Mouse (Mus musculus) midbrain, postnatal 0 days (tissue): Measurements from ENCODE around the gene A830031A19Rik. TPM values are rescaled to one million over a fixed set of nuclear protein-coding genes. Genes with fewer than 3 reads are reported as not detected.

Experiments
- ATAC-seq: fragments of 200-750 bp; cut with Nextera tagmentation; 2 replicates; pipeline ENCODE4 v1.8.0; 2017; ENCODE audit warnings: moderate number of reproducible peaks, mild to moderate bottlenecking, moderate TSS enrichment, moderate library complexity; ENCODE audit not compliant: low FRiP score
- DNase-seq: peaks from one replicate; pipeline ENCODE4 v3.0.0-alpha.2; 2015; ENCODE audit warnings: low spot score
- H3K27ac ChIP-seq: fragments of 300-500 bp; sonication (generic); 2 replicates; pipeline ENCODE4 v1.5.1; 2014; ENCODE audit warnings: low read depth, mild to moderate bottlenecking, low read length, mixed read lengths
- H3K27me3 ChIP-seq: fragments of 300-500 bp; sonication (generic); 2 replicates; pipeline ENCODE4 v1.6.1; 2014; ENCODE audit warnings: low read length, control low read depth, mixed read lengths; ENCODE audit not compliant: insufficient read depth
- H3K36me3 ChIP-seq: fragments of 300-500 bp; sonication (generic); 2 replicates; pipeline ENCODE4 v1.6.1; 2014; ENCODE audit warnings: low read length, control low read depth, mixed read lengths; ENCODE audit not compliant: insufficient read depth
- H3K4me1 ChIP-seq: fragments of 300-500 bp; sonication (generic); 2 replicates; pipeline ENCODE4 v1.6.1; 2014; ENCODE audit warnings: mild to moderate bottlenecking, control low read depth, antibody characterized with exemption, low read length, mixed read lengths; ENCODE audit not compliant: insufficient read depth
- H3K4me2 ChIP-seq: fragments of 300-500 bp; sonication (generic); 2 replicates; pipeline ENCODE4 v1.6.1; 2014; ENCODE audit warnings: low read depth, mild to moderate bottlenecking, low read length, mixed read lengths; ENCODE audit not compliant: poor library complexity, severe bottlenecking
- H3K4me3 ChIP-seq: fragments of 300-500 bp; sonication (generic); 2 replicates; pipeline ENCODE4 v1.5.1; 2014; ENCODE audit warnings: low read depth, mild to moderate bottlenecking, low read length, moderate library complexity
- H3K9ac ChIP-seq: fragments of 300-500 bp; sonication (generic); replicated peaks from 2 replicates; pipeline ENCODE4 v1.6.1; 2014; ENCODE audit warnings: mild to moderate bottlenecking, low read length, moderate library complexity, mixed read lengths; ENCODE audit not compliant: poor library complexity, severe bottlenecking
- H3K9me3 ChIP-seq: fragments of 300-500 bp; sonication (generic); 2 replicates; pipeline ENCODE4 v1.6.1; 2016; ENCODE audit warnings: low read length, control low read depth
- CTCF ChIP-seq: IDR thresholded peaks from 2 replicates; pipeline ENCODE4 v1.5.1; 2016; ENCODE audit warnings: antibody characterized with exemption, mild to moderate bottlenecking
- WGBS: fragments of 180-500 bp; shearing (Covaris S2); extraction: QIAGEN DNeasy Blood & Tissue Kit; methylation state at CpG from one replicate; pipeline ENCODE4 v1.1.7; 2014; 5-methylcytosine and 5-hydroxymethylcytosine counted together
- polyA plus RNA-seq: library from polyadenylated mRNA; unstranded; fragments of >200 nt; fragmentation: Nextera tagmentation; extraction: Ambion mirVana; gene quantifications from 2 replicates; pipeline ENCODE4 v1.2.1, GENCODE M21; 2015
- total RNA-seq: library from RNA; depleted of rRNA; stranded (reverse); fragments of >200 nt; gene quantifications from 2 replicates; pipeline ENCODE4 v1.2.3, GENCODE M21; 2014

The A830031A19Rik gene
- total and polyA plus RNA-seq, 2 experiments from 2014 or later = not detected

DNA sequence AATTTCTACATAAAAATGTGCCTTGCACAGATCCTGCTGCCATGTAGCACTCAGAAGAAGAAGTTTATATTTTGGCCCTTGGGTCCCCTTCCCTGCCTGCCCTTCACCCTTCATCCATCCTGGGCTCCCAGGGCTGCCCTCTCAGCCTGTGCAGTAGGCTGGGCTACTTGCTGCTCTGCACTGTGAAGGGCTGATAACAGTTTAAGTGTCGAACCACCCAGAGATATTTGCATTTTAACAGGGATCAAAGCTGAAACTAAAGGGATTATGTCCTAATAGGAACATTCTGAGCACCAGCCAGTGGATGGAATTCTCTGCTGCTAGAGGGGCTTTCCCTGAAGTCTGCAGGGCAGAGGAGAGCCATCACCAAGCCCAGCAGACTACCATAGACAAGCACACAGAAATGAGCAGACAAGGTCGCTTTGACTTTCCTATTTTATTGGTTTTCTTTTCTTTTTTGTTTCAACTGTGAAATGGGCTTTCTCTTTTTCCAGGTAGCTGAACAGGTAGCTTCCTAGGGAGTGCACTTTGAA is 58.1 kb downstream of the A830031A19Rik start:
- peaks cover 3% of the 10 kb centered on the region; the same call in 1 of the 2 replicates for H3K4me1 ChIP-seq
- no peak overlapping the region for H3K4me2 ChIP-seq
- no peak for TF ChIP-seq CTCF
- H3K27ac ChIP-seq = no peak overlapping the region
- H3K4me3 ChIP-seq = no peak overlapping the region
- WGBS = 14% methylated on average over 2 of the region's 2 CpGs
- ATAC-seq (0 out of 2 replicates have a peak, but pooled peaks have one; percentile 44), DNase-seq (no peak)
- no peaks in the 10 kb centered on the region for H3K36me3 ChIP-seq
- no peak overlapping the region for H3K9ac ChIP-seq
- H3K9me3 ChIP-seq = no peaks in the 10 kb centered on the region
- no peaks in the 10 kb centered on the region; the same call in 1 of the 2 replicates for H3K27me3 ChIP-seq

DNA sequence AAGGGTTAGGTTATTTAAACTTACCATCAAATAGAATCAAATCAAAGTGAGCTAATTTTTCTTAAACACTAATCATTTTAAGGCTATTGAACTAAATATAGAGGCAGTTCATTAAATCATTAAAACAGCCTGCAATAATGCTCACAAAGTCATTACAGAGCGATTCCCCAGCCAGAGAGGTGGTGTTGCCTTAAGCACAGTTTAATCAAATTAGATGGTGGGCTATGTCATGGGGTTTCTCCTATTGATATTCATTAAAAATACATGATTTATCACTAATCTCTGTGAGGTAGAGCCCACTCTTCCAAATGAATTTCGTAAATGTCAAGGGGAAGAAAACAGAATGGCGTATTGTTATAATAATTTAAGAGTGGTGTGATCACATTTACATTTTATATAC is 58.8 kb downstream of the A830031A19Rik start:
- H3K4me2 ChIP-seq = no peak overlapping the region
- H3K4me3 ChIP-seq = no peak overlapping the region
- TF ChIP-seq CTCF = no peak
- no peaks in the 10 kb centered on the region for H3K36me3 ChIP-seq
- H3K9ac ChIP-seq = no peak overlapping the region
- peaks cover 3% of the 10 kb centered on the region; the same call in 1 of the 2 replicates for H3K4me1 ChIP-seq
- WGBS = 47% methylated on average over 3 of the region's 3 CpGs
- H3K27me3 ChIP-seq = no peaks in the 10 kb centered on the region; the same call in 1 of the 2 replicates
- no peaks in the 10 kb centered on the region for H3K9me3 ChIP-seq
- H3K27ac ChIP-seq = no peak overlapping the region
- ATAC-seq (no peak), DNase-seq (peak; percentile 19)

DNA sequence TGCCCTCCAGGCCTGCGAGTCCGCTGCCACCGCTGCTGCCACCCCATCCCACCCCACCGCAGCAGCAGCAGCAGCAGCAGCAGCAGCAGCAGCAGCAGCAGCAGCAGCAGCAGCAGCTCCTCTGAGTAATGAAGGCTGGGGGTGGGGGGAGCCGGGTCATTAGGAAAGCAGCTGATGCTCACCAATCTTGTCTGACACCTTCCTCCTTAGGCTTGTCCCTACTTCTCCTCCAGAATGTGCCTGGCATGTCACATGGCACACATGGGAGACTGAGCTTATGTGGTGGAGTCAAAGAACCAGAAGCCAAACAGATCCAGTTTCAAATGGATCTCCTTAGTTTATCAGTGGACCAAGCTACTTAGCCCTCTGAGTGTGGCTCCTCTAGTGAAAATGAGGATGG is 60.2 kb downstream of the A830031A19Rik start:
- no peak overlapping the region for H3K27ac ChIP-seq
- DNase-seq (no peak), ATAC-seq (no peak)
- no peak overlapping the region for H3K4me2 ChIP-seq
- 70% methylated on average over 5 of the region's 5 CpGs for WGBS
- H3K27me3 ChIP-seq = no peaks in the 10 kb centered on the region
- H3K4me1 ChIP-seq = peaks cover 3% of the 10 kb centered on the region; the same call in 1 of the 2 replicates
- no peak overlapping the region for H3K9ac ChIP-seq
- no peaks in the 10 kb centered on the region for H3K36me3 ChIP-seq
- no peak for TF ChIP-seq CTCF
- H3K9me3 ChIP-seq = no peaks in the 10 kb centered on the region
- H3K4me3 ChIP-seq = no peak overlapping the region

DNA sequence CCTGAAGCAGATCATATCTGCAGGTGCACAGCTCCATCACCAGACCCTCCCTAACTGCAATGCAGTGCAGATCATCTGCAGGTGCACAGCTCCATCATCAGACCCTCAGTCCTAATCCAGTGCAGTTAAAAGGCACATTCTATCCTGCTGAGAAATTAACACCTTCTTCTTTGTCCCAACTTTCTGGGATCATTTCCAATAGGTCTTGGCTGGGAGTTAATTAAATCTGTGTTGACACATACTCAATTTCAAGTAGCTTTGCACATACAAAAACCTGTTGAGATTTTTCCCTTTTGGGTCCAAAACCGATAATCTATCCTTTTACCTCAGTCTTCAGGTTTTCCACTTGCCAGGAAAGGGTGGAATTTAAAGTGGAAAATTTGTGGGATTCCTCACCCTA is 62.6 kb downstream of the A830031A19Rik start:
- Histone ChIP-seq H3K36me3 (no peaks in the 10 kb centered on the region), H3K27me3 (no peaks in the 10 kb centered on the region), H3K9ac (no peak overlapping the region), H3K4me1 (peaks cover 3% of the 10 kb centered on the region; the same call in 1 of the 2 replicates), H3K4me2 (no peak overlapping the region), H3K27ac (no peak overlapping the region), H3K4me3 (no peak overlapping the region), H3K9me3 (no peaks in the 10 kb centered on the region)
- no peak for DNase-seq
- no peak for ATAC-seq
- TF ChIP-seq CTCF = no peak
- 68% methylated on average over 1 of the region's 1 CpGs for WGBS

DNA sequence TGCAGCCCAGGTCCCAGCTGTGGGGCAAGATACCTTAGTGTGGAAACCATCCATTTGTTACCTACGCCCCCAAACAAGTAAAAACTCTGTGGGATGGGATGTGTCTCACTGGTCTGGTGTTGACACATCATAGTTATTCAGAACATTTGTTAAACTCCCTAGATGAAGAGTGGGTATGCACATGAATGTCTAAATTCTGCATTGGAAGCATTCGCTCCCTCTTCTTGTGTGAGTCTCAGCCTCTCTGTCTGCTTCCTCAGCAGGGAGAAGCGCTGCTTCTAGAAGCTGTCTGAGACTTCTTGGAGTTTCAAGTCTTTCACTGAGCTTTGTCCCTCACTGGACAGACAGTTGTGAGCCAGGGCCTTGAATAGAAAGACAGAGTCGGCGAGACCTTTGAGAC is 65.9 kb downstream of the A830031A19Rik start:
- no peaks in the 10 kb centered on the region for H3K27me3 ChIP-seq
- DNase-seq (no peak), ATAC-seq (no peak)
- no peak overlapping the region for H3K27ac ChIP-seq
- H3K9ac ChIP-seq = no peak overlapping the region
- H3K4me3 ChIP-seq = no peak overlapping the region
- H3K4me1 ChIP-seq = no peaks in the 10 kb centered on the region
- no peaks in the 10 kb centered on the region for H3K9me3 ChIP-seq
- no peaks in the 10 kb centered on the region for H3K36me3 ChIP-seq
- no peak overlapping the region for H3K4me2 ChIP-seq
- WGBS = 94% methylated on average over 5 of the region's 5 CpGs
- TF ChIP-seq CTCF = no peak

DNA sequence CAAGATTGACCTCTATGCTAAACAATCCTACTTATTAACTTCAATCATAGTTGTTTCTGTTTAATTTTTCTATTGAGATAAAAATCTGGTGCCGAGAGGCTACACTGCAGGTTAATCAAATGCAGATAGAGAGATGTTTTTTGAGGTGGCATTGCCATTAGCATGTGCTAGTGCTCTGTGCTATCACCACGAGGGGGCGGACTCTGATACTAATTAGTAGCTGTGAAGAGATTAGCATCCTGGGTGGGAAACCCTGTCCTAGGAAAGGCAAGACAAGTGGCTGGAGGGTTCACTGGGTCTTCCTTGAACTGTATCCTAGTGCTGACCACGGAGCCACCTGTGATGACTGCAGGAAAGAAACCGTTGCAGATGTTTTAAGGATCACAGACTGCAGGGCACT is 66.6 kb downstream of the A830031A19Rik start:
- H3K9ac ChIP-seq = no peak overlapping the region
- TF ChIP-seq CTCF = peak; percentile 57
- no peak overlapping the region for H3K27ac ChIP-seq
- no peaks in the 10 kb centered on the region for H3K4me1 ChIP-seq
- H3K27me3 ChIP-seq = no peaks in the 10 kb centered on the region
- WGBS = 36% methylated on average over 5 of the region's 5 CpGs
- H3K4me3 ChIP-seq = no peak overlapping the region
- ATAC-seq (no peak), DNase-seq (peak; percentile 25)
- H3K9me3 ChIP-seq = no peaks in the 10 kb centered on the region
- H3K36me3 ChIP-seq = no peaks in the 10 kb centered on the region
- no peak overlapping the region for H3K4me2 ChIP-seq
